Mouse (Mus musculus) urinary bladder, adult 2 months (tissue): Measurements from ENCODE around the gene Mup10. TPM values are rescaled to one million over a fixed set of nuclear protein-coding genes. Genes with fewer than 3 reads are reported as not detected.
"Not testable (repeated sequence)": the region's sequence is repeated elsewhere in the genome, so short reads cannot be mapped to it uniquely, and the experiment has no call there.

Source experiments
- DNase-seq: peaks from one replicate; pipeline ENCODE4 v3.0.0; 2022; ENCODE audit warnings: low spot score
- polyA plus RNA-seq: library from polyadenylated mRNA; depleted of rRNA; stranded (reverse); fragments of >200 nt; gene quantifications from 2 replicates; pipeline ENCODE4 v1.2.3, GENCODE M21; 2012; rRNA removed

Gene Mup10
- 4.1 TPM in 1 of 2 replicates, not detected in the other for polyA plus RNA-seq

- DNase-seq: not testable (repeated sequence)
Measured at GRCm38 (mm10) chr4:60582099-60582498, at the start of gene Mup10. Gene Mup10, minus strand, starts transcription at chr4:60582199.

Other genes starting within 250 kb of the Mup10 start
- not detected in 2 replicates for gene Mup9, start 160.2 kb downstream of the Mup10 start, polyA plus RNA-seq
- not detected in 2 replicates for gene Mup1, start 80.2 kb downstream of the Mup10 start, polyA plus RNA-seq
- gene Mup11, start 80.2 kb upstream of the Mup10 start, polyA plus RNA-seq: 0.80 and 1.1 TPM in 2 replicates
- gene Mup12, start 159.1 kb upstream of the Mup10 start, polyA plus RNA-seq: not detected in 2 replicates
- gene Mup22, start 239.3 kb upstream of the Mup10 start, polyA plus RNA-seq: 3.1 and 4.8 TPM in 2 replicates